Mouse (Mus musculus) megakaryocyte, adult 5-6 weeks (primary cell): ENCODE results near the gene Acr. TPM values are rescaled to one million over a fixed set of nuclear protein-coding genes. Genes with fewer than 3 reads are reported as not detected.

Source experiments
- ATAC-seq: 2 replicates; pipeline ENCODE4 v1.8.0; 2016; ENCODE audit warnings: mild to moderate bottlenecking, inconsistent platforms; ENCODE audit not compliant: poor library complexity, severe bottlenecking
- total RNA-seq, 2 experiments: library from RNA; stranded (forward) in 1 of 2; stranded (reverse) in 1 of 2; fragments of 153-499, 151-499 nt in 1 of 2; fragments of 221-1000, 200-1000 nt in 1 of 2; gene quantifications; 2 replicates each; pipeline versions ENCODE4 v1.2.3 to v1.2.4; 2015 to 2017

Acr gene
- total RNA-seq, 2 experiments from 2014 or later = not detected

DNA sequence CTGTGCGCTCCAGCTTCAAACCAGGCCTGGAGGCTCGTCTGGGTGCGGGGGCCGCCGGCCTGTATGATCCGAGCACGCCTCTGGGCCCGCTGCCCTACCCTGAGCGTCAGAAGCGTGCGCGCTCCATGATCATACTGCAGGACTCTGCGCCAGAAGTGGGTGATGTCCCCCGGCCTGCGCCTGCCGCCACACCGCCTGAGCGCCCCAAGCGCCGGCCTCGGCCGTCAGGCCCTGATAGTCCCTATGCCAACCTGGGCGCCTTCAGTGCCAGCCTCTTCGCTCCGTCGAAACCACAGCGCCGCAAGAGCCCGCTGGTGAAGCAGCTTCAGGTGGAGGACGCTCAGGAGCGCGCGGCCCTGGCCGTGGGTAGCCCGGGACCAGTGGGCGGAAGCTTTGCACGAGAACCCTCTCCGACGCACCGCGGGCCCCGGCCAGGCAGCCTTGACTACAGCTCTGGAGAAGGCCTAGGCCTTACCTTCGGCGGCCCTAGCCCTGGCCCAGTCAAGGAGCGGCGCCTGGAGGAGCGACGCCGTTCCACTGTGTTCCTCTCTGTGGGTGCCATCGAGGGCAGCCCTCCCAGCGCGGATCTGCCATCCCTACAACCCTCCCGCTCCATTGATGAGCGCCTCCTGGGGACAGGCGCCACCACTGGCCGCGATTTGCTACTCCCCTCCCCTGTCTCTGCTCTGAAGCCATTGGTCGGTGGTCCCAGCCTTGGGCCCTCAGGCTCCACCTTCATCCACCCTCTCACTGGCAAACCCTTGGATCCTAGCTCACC is 20.1 kb upstream of the Acr start:
- ATAC-seq = no peak

DNA sequence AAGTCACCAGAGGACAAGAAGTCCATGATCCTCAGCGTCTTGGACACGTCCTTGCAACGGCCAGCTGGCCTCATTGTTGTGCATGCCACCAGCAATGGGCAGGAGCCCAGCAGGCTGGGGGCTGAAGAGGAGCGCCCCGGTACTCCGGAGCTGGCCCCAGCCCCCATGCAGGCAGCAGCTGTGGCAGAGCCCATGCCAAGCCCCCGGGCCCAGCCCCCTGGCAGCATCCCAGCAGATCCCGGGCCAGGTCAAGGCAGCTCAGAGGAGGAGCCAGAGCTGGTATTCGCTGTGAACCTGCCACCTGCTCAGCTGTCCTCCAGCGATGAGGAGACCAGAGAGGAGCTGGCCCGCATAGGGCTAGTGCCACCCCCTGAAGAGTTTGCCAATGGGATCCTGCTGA is 19.3 kb upstream of the Acr start:
- ATAC-seq = no peak

DNA sequence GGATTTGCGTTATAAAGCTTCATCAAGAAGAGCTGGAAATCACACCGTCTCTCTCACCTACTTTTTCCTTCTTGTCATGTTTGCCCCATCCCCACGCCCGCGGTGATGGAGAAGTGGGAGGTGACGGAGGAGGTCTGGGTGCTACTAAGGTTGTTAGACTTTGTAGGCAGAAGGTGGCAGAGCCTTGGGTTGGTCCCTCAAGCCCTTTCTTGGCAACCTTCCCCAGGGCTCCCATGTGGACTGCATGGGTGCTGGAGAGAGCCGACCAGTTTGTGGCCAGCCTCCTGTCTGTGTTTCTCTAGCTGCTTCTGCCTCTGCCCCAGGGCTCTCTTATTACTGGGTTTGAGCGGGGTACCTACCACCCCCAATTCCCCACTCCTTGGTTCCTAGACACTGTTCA is 17.6 kb upstream of the Acr start:
- no peak for ATAC-seq

DNA sequence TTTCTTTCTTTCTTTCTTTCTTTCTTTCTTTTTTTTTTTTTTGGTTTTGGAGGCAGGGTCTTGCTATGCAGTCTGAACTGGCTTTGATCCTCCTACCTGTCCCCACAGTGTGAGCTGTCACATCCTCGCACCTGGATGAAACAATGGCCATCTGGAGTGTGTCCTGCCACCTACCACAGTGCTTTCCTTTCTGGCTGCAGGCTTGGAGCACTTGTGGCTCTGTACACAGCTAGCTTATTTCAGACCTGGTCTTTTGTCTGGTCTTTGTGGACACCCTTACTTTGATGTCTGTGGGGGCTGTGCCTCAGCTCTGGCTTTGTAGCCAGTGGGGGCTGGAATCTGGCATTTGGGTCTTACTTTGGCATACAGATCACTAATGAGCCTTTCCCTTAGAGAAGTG is 16.4 kb upstream of the Acr start:
- ATAC-seq = no peak

DNA sequence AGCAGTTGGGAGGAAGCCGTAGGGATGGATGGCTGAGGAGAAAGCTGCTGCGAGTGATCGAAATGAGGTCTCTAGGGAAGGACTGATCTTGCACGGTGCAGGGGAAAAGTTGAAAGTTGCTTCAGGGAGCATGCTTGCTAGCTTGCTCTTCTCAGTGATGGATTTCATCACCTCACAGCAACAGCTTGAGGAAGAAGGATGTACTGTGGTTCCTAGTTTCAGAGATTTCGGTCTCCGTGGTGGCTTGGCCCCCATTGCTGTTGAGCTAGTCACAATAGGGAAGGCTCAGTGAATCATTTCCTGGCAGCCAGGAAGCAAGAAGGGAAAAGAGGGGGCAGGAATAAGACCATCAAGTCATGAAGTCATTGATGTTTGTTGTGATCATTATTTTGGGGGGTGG is 12.5 kb upstream of the Acr start:
- no peak for ATAC-seq

DNA sequence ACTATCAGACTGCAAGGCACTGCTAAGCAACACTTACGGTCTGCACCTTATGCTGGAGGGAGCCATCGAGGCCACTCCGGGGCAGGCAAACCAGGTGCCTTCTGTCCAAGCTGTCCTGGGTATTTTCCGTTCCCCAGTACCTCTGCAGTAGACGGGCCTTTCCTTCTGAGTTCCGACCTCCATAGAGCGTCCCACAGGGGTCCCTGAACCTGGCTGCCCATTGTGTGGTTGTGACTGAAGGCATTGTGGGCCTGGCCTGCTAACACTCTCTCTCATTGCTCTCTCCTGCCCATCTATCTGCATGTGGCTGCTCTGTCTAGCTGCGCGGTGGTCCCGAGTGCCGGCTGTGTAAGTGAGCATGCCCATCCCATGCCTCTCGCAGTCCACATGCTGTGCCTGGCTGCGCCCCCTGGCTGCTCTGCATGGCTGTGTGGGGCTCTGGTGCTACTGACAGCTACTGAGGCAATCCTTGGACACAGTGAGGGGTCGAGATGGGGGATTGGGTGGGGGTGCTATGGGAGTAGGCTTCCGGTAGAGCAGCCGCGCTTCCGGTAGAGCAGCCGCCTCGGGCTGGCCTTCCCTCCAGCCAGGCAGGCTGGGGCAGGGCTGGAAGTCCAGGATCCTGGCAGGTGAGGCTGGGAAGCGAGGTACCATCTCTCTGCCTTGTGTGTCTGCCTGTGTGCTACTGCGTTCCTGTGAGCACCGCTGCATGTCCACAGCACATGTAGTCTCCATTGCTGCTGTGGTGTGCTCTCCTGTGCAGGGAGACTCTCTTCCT is 11.5 kb upstream of the Acr start:
- no peak for ATAC-seq

DNA sequence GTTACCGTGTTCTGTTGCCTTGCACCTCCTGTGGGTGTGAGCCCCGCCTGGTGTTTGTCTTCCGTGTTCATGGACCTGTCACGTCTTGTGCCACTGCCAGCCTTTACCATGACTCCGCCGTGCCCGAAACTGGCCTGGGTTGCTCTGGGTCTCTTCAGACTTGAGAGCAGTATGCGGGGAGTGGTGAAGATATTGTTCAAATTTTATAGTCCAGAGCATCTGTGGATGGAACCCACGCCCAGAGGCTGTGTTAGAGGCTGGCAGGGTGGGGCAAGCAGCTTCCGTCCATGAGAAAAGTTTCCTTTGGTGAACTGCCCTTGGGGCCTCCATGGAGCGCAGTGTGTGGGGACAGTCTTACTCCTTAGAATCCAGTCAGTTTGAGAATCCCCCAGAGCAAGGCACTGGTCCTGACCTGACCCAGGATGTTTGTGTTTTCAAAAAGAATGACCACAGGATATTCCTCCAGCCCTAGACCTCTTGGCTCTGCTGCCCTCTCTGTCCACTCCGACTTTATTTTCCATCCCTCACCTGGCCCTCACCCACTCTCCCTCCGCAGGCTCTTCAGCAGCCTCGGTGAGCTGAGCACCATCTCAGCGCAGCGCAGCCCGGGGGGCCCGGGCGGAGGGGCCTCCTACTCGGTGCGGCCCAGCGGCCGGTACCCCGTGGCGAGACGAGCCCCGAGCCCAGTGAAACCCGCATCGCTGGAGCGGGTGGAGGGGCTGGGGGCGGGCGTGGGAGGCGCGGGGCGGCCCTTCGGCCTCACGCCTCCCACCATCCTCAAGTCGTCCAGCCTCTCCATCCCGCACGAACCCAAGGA is 10.7 kb upstream of the Acr start:
- no peak for ATAC-seq

DNA sequence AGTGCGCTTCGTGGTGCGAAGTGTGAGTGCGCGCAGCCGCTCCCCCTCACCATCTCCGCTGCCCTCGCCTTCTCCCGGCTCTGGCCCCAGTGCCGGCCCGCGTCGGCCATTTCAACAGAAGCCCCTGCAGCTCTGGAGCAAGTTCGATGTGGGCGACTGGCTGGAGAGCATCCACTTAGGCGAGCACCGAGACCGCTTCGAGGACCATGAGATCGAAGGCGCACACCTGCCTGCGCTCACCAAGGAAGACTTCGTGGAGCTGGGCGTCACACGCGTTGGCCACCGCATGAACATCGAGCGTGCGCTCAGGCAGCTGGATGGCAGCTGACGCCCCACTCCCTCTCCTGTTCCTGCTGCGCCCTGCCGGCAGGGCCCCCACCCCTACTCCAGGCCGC is 10.1 kb upstream of the Acr start:
- ATAC-seq = no peak

DNA sequence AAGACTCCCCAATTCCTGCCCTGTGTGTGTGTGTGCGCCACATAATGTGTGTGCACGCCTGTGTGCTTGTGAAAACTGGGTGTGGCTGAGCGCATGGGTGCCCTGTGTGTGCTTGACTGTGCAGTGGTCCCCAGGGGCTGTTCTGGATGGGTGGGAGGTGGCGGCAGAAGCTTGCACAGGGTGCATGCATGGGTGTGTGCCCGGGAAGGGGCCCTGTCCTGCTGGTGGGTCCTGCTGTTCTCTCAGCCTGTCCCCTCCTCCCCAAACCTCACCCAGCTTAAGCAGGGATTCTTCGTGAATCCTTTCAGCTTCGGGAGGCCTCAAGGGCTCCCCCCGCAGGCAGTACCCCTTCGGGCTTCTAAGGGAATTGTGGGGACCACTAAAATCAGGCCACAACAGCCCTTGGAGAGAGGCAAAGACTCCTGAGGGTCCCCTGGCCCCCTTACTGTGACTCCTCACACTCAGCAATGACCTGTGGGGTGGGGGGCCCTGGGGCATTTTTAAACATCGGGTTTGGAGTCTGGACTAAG is 8.9 kb upstream of the Acr start:
- ATAC-seq = no peak

DNA sequence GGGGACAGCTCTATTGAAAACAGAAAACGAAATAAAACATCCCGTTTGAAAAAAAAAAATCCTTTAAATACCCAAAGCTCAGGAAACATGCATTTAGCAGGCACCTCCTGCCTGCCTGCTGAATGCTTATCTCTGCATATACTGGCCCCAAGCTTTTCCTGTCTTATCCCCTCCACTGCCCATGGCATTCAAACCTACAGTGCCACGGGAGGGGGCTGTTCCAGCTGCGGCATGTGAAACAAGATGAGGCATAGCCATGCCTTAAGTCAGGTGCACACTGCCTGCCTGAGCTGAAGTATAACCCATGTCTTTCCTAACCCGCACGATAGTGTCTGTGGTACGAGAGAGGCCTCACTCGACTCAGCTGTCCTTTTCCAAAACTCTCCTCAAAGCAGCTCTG is 4.0 kb downstream of the Acr start:
- no peak for ATAC-seq

DNA sequence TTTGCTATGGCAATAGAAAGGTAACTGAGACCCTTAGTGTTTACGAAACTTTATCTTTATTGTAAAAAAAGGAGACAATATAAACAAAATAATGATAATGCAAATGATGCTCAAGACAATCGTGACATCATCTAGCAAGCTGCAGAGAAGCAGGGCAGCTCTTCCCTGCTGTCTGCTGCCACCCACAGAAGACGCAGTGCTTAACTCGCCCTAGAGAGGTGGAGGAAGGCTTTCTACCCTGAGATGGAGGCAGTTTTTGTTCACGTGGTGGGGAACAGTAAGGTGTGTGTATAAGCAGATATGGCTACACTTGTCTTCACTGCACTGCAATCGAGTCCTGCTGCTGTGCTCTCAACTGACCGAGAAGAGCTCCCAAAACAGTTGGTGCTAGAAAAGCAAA is 14.4 kb downstream of the Acr start:
- no peak for ATAC-seq

DNA sequence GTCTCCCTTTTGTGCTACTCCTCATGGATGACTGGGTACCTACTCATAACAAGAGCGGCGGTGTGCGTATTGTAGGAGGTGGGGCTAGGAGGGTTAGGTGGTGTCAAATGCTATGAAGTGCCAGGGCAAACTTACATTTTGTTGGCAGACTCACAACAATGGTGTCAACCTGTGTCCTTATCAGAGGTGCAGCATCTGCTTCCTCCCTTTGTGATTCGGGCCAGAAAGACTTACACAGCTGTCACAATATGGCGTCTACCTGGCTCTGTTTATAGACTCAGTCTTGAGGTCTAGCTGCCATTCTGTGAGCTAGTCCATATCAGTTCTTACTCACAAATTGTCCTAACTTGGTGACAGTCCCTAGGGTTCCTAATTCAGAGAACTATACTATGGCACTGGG is 17.0 kb downstream of the Acr start:
- no peak for ATAC-seq

DNA sequence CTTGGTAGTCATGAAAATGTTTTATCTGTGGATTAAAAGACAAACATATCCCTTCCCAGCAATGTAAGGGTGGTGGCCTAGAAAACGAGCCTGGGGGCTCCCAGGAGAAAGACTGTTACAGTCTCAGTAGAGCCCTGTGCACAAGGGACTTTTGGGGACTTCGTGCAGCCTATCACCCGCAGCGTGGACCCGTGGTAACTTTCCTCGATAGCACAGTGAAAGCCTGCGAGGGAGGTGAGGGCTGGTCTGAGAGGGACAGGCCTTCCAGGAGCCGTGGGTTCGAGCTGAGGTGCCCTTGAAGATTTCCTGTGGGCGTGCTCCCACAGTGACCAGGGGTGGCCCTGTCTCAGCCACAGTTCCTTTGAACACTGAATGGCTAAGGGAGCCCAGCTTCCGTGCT is 17.5 kb downstream of the Acr start:
- no peak for ATAC-seq

DNA sequence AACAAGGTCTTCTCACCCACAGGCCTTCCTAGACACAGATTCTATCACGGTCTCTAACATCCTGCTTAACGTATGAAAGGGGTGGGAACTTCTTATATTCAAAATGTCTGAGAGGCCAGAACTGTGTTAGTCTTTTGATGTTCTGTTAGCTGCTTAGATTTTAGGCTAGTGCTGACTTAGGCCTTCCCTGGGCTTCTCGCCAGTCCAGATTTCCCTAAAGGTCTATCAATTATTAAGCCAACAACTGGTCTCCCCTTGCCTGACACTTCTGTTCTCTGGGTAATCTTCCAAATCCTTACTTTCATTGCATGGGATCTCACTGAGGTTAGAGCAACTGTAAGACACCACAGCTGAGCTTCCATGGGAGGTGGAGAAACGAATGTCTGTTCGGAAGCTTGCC is 21.0 kb downstream of the Acr start:
- no peak for ATAC-seq

DNA sequence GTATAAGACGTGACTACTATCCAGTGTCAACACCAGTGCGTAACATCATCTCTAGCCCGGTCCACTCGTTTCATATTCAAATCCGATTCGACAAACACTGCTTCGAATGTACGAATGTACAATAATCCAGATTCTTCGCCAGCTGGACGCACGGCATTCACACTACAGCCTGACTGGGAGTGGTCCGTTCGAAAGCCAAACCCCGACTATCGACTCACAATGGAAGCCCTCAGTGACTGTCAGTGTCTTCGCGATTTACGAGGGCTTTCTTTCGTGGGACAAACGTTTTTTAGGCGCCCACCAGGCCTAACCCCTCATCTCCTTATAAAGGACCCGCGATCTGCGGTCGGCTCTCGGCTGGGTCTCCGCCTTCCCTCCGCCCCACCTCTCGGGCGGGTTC is 23.2 kb downstream of the Acr start:
- ATAC-seq = peak; percentile 7; the same call in 1 of the 2 replicates

DNA sequence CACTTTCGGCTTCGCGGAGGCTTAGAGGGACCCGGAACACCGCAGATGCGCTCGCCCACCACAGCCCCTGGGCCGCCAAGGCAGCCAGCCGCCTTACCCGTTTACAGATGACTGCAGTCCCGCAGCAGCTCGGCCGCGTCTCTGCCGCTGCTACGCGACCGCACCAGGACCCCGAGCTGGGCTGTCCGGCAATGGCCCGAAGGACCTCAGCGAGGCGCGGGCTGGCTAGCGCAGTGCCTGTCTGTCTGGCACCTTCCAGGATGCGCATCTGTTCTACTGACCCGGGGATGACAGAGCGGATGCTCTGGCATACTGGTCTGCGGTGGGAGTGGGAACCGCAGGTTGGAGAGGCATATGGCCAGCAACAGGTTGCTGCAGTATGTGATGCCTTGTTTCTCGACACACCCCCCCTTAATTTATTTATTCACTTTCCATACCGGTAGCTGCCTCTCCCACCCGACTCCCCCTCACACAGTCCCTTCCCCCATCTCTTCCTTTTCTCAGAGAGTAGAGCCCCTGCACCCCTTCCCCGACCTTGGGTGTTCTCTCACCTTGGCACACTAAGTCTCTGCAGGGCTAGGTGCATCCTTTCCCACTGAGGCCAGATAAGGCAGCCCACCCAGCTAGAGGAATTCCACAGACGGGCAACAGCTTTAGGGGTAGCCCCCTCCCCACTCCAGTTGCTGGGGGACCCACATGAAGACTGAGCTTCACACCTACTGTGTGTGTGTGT is 23.8 kb downstream of the Acr start, which contains the start of gene Rabl2:
TSS of gene Rabl2 (minus strand) at position 201 of the 733 bp plus-strand sequence.
- peak; percentile 99 for ATAC-seq

DNA sequence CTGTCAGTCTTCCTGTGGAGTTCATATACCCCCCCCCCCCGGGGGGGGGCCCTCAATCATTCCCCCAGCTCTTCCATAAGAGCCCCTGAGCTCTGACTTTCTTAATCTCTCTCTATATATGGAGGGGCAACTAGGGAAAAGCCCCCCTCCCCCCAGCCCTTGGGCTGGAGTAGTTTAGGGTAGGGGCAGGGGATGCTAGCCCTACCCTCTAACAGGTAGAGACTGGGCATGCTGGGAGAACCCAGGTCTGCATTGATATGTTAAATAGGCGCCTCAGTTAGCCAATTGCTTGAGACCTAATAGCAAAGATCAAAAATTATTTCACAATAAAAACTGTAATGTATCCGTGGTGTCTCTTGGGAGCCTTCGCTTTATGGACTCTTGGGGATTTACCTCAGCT is 24.4 kb downstream of the Acr start:
- ATAC-seq = no peak

DNA sequence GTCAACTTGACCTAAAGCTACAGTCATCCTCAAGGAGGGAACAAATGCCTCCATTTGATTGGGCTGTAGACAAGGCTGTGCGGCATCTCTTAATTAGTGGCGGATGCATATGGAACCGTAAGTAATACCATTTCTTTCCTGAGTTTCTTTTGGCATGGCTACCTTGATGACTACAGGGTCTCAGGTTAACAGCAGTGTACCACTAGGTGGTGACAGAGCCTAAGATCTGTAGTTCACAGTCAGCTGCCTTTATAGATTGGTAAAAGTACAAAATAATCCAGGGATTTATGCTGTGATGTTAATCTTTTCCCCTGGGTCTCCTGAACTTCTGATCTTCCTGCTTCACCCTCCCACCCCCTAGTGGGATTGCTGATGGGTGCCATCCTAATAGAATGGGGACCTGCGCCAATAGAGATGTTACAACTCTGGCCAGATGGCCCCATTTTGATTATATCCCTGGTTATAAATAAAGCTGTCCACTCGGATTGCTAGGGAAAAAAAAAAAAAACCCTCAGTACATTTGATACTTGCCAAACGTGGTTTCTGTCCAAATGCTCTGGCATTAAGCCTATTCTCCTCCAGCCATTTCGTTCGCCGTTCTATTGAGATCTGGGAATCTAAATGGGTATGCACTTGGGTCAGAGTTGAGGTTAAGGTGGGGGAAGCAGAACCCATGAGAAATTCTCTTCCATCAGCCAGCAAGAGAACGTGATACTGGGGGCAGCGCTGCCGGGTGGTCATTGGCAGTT is 37.9 kb downstream of the Acr start:
- ATAC-seq = no peak

DNA sequence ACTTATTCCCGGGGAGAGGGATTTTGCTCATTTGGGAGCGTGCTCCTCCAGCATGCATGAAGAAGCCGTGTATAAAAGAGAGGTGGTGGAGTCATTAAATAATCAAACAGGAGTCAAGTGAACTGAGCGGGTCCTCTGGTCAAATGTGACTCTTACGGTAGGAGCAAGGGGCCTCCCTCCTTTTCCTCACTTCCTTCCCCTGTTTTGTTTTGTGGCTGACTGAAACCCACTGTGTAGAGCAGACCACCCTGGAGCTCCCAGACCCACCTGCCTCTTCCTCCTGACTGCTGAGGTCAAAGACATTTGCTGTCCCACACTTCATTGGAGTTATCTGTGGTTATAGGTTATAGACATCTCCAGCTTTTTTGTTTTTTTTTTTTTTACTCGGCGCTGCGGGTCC is 39.4 kb downstream of the Acr start:
- ATAC-seq = no peak

DNA sequence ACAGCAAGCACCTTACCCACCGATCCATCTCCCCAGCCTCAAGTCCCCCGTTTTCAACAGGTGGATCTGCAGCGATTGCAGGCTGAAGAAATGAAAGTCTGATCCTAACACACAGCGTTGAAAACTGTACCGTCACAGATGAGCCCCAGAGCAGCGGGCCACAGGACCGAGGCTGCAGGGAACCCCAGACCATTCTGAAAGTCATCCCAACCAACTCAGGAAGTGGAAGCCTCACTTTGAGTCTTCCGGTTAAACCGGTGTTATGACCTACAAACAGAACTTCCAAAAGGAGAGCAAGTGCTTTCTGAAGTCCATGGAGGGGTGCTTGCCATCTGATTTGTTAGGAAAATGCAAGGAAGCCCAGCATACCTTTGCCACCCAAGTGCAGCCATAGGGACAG is 39.8 kb downstream of the Acr start:
- ATAC-seq = peak; percentile 56
